Mouse (Mus musculus): ENCODE results near the gene Eva1b. TPM values are rescaled to one million over a fixed set of nuclear protein-coding genes. Genes with fewer than 3 reads are reported as not detected.

Gene Eva1b
- 0.08 and 0.17 TPM in 2 replicates for polyA plus RNA-seq (2012)

DNA sequence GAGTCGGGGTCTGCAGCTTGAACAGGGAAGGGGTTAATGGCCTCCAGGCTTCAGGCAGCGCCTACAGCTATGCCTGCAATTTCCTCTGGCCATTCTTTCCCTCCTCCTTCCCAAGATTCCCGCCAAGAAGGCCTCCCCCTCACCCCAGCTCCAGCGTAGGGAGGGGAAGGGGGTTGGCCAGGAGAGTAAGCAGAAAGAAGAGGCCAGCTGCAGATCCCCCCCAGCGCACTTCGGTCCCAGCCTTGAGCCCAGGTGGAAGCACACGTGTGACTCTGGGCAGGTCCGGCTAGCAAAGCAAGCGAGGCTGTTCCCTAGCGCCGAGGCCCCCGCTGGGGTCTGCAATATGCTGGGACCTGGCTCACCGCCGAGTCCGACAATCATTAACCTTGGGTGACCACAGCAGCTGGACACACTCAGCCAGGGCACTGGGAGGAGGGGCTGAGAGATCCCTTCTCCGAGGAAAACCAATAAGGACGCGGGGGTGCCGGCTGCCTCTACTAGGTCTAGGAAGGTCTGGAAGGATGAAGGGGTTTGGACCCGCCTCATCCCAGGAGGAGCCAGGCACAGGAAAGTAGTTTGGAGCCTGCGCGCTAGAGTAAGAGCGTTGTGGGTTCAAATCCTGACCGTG is at the start of gene Eva1b:
Gene Eva1b (plus strand): TSS at position 212 of the 628 bp plus-strand sequence.
- TF ChIP-seq GATA1 (IDR thresholded peaks at IDR 0.05; ENCODE audit: low read length): no peak

DNA sequence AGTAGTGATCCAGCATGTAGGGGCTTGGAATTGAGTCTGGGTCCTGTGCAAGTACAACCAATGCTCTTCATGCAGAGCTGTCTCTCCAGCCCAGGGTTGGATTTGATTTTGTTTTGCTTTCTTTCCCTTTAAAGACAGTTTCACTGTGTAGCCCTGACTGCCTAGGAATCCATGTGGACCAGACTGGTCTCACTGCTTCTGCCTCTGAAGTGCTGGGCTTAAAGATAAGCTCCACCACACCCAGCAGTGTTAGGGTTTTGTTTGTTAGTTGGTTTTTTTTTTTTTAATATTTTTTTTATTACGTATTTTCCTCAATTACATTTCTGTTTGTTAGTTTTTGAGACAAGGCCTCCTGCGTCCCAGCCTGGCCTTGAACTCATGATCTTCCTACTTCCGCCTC is 48.2 kb upstream of the Eva1b start:
- TF ChIP-seq GATA1 (IDR thresholded peaks at IDR 0.05; ENCODE audit: low read length): no peak

DNA sequence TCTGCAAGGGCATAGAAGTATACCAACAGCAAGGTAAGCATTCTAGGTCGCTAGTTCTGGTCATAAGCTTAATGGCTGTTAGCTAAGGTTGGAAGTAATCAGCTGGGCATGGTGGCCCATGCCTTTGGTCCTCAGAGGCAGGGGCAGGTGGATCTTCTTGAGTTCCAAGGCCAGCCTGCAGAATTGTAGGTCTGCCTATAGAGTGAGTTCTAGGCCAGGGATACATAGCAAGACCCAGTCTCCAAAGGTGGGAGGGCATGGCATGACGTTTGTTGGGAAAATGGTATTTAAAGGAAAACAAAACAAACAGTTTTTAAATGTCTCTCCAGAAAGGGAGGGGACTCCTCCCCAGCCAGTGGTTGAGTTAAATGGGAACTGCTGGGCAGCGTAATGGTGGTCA is 46.8 kb upstream of the Eva1b start:
- TF ChIP-seq GATA1 (IDR thresholded peaks at IDR 0.05; ENCODE audit: low read length): no peak

DNA sequence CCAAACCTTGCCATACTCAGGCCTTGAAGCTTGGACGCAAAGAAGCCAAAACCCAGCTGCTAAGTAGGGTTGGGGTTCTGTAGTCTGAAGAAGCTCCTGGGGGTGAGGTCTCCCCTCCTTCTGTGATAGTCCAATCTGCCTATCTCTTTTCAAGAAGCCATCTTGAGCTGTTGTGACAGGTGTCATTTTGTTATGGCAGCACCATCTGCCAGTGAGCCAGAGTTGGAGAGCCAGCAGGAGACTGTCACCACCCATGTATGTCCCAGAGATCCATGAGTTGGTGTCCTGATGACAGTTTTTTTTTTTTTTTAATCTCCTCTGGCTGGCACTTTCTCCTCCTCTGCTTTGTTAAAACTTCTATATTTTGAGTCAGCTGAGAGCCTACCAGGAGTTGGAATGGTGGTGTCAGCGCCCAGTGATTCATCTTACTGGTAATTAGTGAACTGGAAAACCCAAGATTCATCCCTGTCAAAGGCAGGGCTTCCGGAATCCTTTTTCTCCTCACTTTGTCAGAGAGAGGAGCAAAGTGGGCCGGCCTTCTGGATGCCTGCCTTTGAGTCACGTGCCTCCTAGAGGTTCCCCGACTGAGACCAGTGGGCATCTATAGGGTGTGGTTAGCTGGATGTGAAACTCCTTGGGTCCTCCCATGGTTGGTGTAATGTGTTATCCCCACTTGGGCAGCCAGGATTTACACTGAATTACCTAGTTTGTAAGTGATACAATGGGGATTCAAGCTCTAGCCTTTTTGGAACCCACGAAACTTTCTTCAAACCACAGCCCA is 45.3 kb upstream of the Eva1b start:
- TF ChIP-seq GATA1 (IDR thresholded peaks at IDR 0.05; ENCODE audit: low read length): no peak

DNA sequence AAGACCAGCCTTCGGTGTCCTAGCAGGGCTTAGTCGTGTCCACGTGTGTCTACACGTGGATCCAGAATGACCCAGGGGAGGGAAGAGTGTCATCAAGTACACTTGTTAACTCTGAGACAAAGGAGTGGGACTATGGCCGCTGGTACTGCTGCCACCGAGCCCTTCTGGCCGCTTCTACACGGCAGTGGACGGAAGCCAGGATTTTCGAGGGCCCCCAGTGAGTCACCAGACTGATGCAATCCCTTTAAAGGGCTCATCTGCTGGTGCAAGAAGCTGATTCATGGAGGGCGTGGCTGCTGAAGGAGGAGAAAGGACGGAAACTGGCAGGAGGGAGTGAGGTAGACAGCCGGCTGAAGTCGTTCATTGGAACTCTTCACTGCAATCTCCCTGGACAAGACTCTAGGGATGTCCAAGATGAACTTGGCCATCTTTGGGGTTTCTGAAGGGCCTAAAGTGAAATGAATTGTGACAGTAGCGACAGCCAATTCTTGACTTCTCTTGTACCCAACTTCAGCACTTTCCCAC is 44.4 kb upstream of the Eva1b start:
- no peak for TF ChIP-seq GATA1 (IDR thresholded peaks at IDR 0.05; ENCODE audit: low read length)

DNA sequence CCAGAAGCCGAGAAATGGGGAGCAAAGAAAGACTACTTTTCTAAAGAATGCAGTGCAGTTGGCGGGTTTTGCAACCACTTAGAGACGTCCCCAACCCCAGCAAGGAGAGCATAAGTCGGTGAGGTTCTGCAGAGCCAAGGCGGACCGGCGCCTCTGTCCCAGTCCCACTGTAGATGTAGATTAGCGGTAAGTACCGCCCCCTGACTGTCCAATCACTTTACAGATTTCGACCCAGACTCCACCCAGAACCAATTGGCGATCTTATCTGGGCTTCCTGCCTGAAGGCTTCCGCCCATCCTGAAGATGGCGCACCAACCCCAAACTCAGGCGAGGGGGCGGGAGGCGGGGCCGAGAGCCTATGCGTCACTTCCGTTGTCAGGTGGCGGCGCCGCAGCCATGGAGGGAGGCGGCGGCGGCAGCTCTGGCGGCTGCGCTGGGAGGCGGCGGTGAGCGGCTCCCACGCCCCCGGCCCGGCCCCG is 43.9 kb upstream of the Eva1b start, which contains the start of gene Stk40:
Gene Stk40 (plus strand): TSS at position 368 of the 479 bp plus-strand sequence.
- TF ChIP-seq GATA1 (IDR thresholded peaks at IDR 0.05; ENCODE audit: low read length): no peak

DNA sequence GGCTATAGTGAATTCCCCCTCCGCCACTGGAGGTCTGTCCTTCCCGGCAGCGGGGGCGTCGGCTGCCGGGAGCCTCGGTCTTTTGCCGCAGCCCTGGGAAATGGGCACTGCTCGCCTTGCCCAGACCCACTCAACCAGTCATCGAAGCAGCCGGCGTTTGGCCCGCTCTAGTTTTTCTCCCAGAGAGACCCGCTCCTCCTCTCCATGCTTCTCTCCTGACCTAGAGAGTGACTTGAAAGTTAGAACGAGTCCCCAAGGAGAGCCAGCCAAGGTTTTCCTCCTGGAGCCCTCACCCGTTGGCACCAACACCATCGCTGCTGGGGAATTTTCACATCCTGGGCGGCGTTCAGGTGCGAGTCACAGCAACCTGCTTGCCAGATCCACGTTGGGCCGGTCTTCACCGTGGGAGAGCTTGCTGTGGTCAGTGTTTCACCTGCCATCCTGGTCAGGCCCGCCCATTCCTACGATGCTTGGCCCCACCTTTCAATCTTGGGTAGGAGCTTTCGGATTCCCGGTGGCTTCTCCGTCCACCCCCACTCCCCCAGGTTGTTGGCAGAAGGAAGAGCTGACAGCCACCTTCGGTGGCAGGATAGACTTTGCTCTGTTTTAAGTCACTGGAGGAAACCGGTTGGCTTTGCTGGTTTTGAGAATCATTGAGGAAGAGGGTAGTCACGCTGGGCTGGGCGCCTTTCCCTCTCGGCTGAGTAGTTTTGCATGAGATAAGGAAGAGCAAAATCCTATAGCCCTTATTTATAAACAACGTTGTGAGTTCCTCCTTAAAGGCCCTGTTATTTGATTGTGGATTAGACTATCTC is 43.1 kb upstream of the Eva1b start:
- TF ChIP-seq GATA1 (IDR thresholded peaks at IDR 0.05; ENCODE audit: low read length): no peak

DNA sequence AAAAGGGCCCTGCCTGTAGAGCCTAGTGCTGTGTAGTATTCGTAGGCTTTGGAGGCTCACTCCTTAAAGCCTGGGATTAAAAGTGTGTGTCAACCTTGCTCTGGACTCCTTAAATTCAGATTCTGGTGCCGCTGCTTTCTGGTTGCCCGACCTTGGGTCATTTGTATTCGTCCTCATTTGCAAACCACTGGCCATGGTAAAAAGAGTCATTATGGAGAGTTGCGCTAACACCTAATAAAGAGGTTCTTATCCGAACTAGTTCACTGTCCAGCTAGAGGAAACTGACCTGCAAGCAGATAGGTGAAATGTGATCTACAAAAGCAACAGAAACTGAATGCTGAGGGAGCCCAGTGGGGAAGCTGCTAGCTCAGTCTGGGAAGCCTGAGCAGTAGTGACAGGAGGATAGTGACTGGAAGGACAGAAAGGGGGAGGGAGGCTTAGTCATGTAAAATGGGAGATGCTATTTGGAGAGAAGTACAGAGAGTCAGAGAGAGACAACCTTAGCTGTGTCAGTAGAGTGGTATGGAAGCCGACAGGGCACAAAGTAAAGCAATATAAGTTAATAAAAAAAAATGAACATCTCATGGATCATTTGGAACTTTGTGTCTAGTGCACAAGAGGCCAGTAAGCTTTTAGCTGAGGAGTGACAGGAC is 42.3 kb upstream of the Eva1b start:
- no peak for TF ChIP-seq GATA1 (IDR thresholded peaks at IDR 0.05; ENCODE audit: low read length)

DNA sequence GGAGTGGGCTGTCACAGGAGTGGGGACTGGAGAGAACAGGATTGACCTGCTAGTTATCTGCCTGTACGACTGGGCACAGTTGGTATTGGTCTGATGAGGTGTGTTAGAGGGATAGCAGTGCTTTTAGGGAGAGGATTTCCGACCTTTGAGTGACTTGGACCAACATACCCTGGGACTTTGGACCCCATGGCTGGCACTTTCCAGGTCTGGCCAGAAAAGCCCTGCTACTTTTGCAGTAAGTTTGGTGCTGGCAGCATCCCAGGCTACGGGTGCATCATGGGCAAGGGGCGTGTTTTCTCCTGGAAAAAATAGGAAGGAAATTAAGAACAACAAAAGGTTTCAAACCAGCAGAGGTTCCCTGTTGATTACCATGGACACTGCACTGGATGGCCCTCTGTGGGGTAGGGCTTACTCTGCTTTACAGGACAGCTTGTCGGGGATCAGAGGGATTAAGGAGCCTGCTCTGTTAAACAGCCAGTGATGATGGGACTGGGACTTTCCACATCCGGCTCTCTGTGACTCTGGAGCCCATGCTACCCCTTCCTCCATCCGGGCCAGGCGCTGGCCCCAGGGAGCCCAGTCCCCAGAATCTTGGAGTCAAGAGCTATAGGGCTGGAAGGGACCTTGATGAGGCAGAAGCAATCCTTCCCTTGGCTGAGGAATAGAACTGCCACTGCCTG is 39.3 kb upstream of the Eva1b start:
- TF ChIP-seq GATA1 (IDR thresholded peaks at IDR 0.05; ENCODE audit: low read length): no peak

DNA sequence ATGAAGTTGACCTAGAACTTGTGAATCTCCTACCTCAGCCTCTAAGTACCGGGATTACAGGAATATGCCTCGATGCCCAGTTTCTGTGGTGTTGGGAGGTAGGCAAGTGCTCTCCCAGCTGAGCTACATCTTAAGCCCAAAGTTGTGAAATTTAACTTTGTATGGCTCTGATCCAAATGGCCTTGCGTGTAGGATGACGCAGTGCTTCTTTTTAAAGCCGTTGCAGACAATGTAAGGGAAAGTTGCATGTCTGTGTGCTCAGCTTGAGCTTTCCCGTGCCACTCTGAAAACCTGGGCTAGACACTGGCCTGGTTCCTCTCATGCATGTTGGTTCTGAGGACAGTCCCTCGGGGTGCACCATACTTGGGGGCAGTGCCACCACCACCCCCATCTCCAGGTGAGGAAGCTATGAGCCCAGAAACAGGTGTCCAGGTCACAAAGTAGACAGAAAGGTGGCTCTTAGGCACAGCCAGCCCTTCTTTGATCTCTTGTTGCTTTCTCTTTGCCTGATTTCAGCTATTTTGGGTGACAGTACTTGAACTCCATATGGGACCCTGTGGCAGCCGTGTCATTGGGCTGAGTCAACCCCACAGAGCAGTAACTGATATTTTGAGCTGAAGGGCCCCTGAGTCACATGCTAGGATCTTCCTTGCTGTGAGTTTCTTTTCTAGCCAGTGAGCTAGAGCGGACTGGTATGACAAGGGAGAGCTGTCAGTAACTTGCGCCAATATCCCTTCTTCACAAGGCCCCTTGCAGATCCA is 37.8 kb upstream of the Eva1b start:
- no peak for TF ChIP-seq GATA1 (IDR thresholded peaks at IDR 0.05; ENCODE audit: low read length)

DNA sequence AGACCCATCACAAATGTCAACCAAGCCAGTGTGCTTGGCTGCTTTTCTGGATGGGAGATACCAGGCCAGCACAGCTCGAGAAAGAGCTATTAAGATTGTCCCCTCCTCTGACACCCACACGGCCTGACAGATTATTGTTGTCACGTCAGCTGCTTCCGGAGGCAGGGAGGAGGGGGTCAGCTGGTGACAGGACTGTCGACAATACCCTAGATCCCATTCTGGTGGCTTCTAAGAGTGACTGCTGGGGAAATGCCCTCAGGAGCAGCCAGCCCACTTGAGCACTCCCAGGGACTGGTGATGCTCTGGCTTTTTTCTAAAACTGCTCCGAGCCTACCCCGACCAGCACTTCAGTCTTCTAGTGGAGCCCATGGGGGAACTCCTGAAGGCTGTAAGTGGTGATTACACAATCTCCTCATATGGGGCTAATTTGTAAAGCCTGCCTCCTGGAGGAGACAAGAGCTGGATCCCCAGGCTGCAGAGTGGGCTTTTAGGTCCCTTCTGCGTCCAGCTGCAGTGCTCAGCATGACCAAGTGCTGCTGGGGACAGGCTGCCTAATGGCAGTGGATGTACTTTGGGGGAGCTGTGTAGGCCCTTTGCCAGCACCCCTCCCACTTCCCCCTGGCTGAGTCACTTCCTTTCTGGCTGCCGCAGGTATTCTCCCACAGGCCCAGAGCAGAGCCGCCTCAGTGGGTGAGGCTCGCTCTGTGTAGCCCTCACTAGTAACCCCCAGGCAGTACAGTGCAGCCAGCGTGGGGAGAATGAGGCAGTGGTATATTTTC is 37.0 kb upstream of the Eva1b start:
- no peak for TF ChIP-seq GATA1 (IDR thresholded peaks at IDR 0.05; ENCODE audit: low read length)

DNA sequence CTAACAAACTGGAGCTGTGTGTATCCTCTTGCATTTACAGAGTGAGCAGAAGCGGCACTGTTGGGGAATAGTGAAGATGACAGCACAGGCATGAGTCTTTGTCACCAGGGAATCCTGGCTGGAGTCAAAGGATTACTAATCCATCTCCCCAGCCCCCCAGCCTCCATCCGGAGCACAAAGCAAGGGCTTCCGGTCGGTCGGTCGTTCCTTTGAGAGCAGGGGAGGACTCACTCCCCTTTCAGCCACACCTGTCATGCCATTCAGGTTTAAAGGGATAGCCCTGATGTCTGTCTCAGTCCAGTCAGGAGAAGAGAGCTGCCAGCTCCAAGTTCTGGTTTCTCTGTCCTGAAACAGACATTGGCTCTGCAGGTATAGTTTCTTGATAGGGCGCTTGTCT is 36.4 kb upstream of the Eva1b start:
- no peak for TF ChIP-seq GATA1 (IDR thresholded peaks at IDR 0.05; ENCODE audit: low read length)

DNA sequence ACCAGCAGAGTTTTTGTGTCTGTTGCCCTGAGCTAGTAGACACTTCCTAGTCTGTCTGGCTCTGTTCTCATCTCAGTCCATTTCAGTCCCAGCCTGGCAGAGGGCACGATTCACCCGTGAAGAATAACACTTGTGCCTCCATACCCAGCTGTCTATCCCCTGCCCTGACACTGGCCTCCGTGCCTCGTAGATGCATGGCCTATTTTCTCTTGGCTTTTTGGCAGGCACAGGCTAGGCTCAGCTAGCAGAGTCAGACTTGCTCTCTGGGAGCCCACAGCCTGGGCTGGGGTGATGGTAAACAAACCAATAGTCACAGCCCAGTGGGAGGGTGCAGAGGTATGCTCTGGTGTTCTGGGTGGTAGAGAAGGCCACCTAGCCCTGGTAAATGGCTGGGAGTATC is 34.3 kb upstream of the Eva1b start:
- no peak for TF ChIP-seq GATA1 (IDR thresholded peaks at IDR 0.05; ENCODE audit: low read length)

Measured in G1E-ER4 (cell line).